Mouse (Mus musculus): Measurements from ENCODE around the gene Pcid2. TPM values are rescaled to one million over a fixed set of nuclear protein-coding genes. Genes with fewer than 3 reads are reported as not detected.

Gene Pcid2
- total RNA-seq, 2 experiments from 2014 or later = 8.8 to 10.7 TPM

Small RNA genes lying within 50 kb of the gene (microRNA-seq; reads per million reads assigned to microRNA genes)
- gene Mir7065 = 0 reads per million in 2 experiments

Other genes with a start within 250 kb of the Pcid2 start
- 100 to 1,000 TPM; 104 to 109 TPM for gene Mcf2l, start 231.7 kb downstream of the Pcid2 start, total RNA-seq (2021)
- under 1 TPM; 0.15 to 0.19 TPM for gene F7, start 79.4 kb downstream of the Pcid2 start, total RNA-seq (2021)
- gene F10, start 68.2 kb downstream of the Pcid2 start, total RNA-seq (2021) = under 1 TPM; 0.67 to 0.71 TPM
- gene Proz, start 44.5 kb downstream of the Pcid2 start, total RNA-seq (2021) = not detected
- gene Cul4a, start 162 bp upstream of the Pcid2 start, total RNA-seq (2021) = 10 to 100 TPM; 78.0 to 78.3 TPM
- gene Lamp1, start 53.7 kb upstream of the Pcid2 start, total RNA-seq (2021) = 100 to 1,000 TPM; 328 to 332 TPM
- 1 to 10 TPM; 2.8 to 2.9 TPM for gene Grtp1, start 95.2 kb upstream of the Pcid2 start, total RNA-seq (2021)
- gene Adprhl1, start 148.7 kb upstream of the Pcid2 start, total RNA-seq (2021) = 100 to 1,000 TPM; 380 to 433 TPM
- 10 to 100 TPM; 45.7 to 51.6 TPM for gene Dcun1d2, start 182.7 kb upstream of the Pcid2 start, total RNA-seq (2021)
- gene Tmco3, start 182.7 kb upstream of the Pcid2 start, total RNA-seq (2021) = 10 to 100 TPM; 22.0 to 26.6 TPM
- gene Tfdp1, start 233.3 kb upstream of the Pcid2 start, total RNA-seq (2021) = 10 to 100 TPM; 40.4 to 45.5 TPM